Mouse (Mus musculus) ES-Bruce4 (cell line): ENCODE results near the gene Mb. TPM values are rescaled to one million over a fixed set of nuclear protein-coding genes. Genes with fewer than 3 reads are reported as not detected.

Source experiments
- H3K27ac ChIP-seq: 2 replicates; pipeline ENCODE4 v1.5.1; 2012; ENCODE audit warnings: low read length, inconsistent platforms; ENCODE audit not compliant: insufficient read depth
- H3K27me3 ChIP-seq: 2 replicates; pipeline ENCODE4 v1.6.1; 2012; ENCODE audit warnings: mild to moderate bottlenecking, low read length, inconsistent platforms; ENCODE audit not compliant: control insufficient read depth, poor library complexity, insufficient read depth, severe bottlenecking
- H3K36me3 ChIP-seq: 2 replicates; pipeline ENCODE4 v1.6.1; 2012; ENCODE audit warnings: inconsistent platforms, mild to moderate bottlenecking, low read length, moderate library complexity; ENCODE audit not compliant: control insufficient read depth, poor library complexity, insufficient read depth, severe bottlenecking
- H3K4me1 ChIP-seq: one replicate; pipeline ENCODE4 v1.8.1; 2011; ENCODE audit warnings: low read length; ENCODE audit not compliant: control insufficient read depth, insufficient read depth
- H3K4me3 ChIP-seq: 2 replicates; pipeline ENCODE4 v1.5.1; 2011; ENCODE audit warnings: low read depth, mild to moderate bottlenecking, low read length
- H3K9ac ChIP-seq: 2 replicates; pipeline ENCODE4 v1.6.1; 2012; ENCODE audit warnings: low read depth, mild to moderate bottlenecking, inconsistent platforms; ENCODE audit not compliant: poor library complexity, severe bottlenecking
- H3K9me3 ChIP-seq: replicated peaks from 2 replicates; pipeline ENCODE4 v1.6.1; 2012; ENCODE audit warnings: mild to moderate bottlenecking, low read length, inconsistent platforms; ENCODE audit not compliant: control insufficient read depth, poor library complexity, insufficient read depth, severe bottlenecking
- CTCF ChIP-seq: IDR thresholded peaks from one replicate; pipeline ENCODE4 v1.8.1; 2011; ENCODE audit warnings: low read depth, low read length
- EP300 ChIP-seq: IDR thresholded peaks from 2 replicates; pipeline ENCODE4 v1.6.1; 2011; ENCODE audit warnings: low read depth, low read length; ENCODE audit not compliant: insufficient read depth
- POLR2A ChIP-seq: IDR thresholded peaks from one replicate; pipeline ENCODE4 v1.8.1; 2011; ENCODE audit warnings: low read length; ENCODE audit not compliant: insufficient read depth
- polyA plus RNA-seq: library from polyadenylated mRNA; stranded (reverse); fragments of >200 nt; gene quantifications from 2 replicates; pipeline ENCODE4 v1.2.4, GENCODE M21; 2011; ENCODE audit warnings: low read depth; ENCODE audit not compliant: missing spikeins, insufficient read depth, insufficient read length

Mb gene
- 1.9 and 2.1 TPM in 2 replicates for polyA plus RNA-seq

GRCm38 (mm10) chr15:77050570-77050969 lies at the start of gene Mb:
TSS of gene Mb (minus strand) at chr15:77050670.
- Histone ChIP-seq H3K9ac (no peak within 1 kb of the TSS), H3K27ac (no peak within 1 kb of the TSS), H3K9me3 (no peaks in the 10 kb centered on the region), H3K27me3 (no peaks in the 10 kb centered on the region), H3K4me3 (no peak within 1 kb of the TSS), H3K36me3 (no peaks in the 10 kb centered on the region), H3K4me1 (peaks cover 15% of the 10 kb centered on the region)
- no peak for TF ChIP-seq POLR2A
- no peak for TF ChIP-seq EP300
- no peak for TF ChIP-seq CTCF

GRCm38 (mm10) chr15:77099756-77100155 lies 49.3 kb upstream of the Mb start:
- no peaks in the 10 kb centered on the region for H3K27me3 ChIP-seq
- TF ChIP-seq POLR2A: no peak
- TF ChIP-seq EP300: no peak
- TF ChIP-seq CTCF: no peak
- H3K27ac ChIP-seq: no peak overlapping the region
- H3K9ac ChIP-seq: no peak overlapping the region
- H3K9me3 ChIP-seq: no peaks in the 10 kb centered on the region
- peaks cover 2% of the 10 kb centered on the region; the same call in 1 of the 2 replicates for H3K36me3 ChIP-seq
- no peak overlapping the region for H3K4me3 ChIP-seq
- H3K4me1 ChIP-seq: peaks cover 5% of the 10 kb centered on the region

DNA sequence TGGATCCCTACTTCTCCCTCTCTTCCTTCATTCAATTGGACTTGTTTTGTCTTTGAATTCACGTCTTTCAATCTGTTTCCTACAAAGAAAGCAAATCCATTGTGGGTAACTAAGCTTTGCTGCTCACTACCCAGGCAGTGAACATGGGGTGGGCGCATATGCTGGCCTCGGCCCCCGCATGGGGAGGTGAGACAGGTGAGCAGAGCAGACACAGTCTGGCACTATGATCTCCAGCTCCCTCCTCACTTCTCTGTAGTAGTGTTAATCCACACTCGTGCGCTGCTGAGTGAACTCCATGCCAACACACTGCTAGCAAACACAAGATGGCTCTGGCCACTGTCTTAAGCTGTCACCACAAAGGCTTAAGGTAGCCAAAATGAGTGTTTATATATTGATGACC lies 46.9 kb upstream of the Mb start:
- TF ChIP-seq POLR2A: no peak
- TF ChIP-seq EP300: no peak
- TF ChIP-seq CTCF: no peak

DNA sequence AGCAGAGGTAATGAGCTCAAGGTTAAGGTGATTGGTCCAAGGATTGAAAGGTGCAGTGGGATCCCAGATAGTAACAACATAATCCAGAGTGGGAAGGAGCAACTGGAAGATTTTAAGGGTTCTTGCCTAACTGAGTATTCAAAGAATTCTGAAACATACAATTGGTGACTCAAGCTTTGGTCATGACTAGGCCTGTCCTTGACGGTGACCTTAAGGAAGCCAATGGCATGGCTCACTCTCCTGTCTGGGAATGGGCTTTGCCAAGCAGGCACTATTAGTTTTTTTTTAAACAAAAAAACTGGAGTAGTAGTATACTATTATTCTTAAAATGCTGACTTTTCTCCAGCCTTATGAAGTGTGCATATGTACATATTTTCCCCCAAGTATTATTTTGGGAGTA lies 44.7 kb upstream of the Mb start:
- Histone ChIP-seq H3K27me3 (no peaks in the 10 kb centered on the region), H3K9me3 (no peaks in the 10 kb centered on the region), H3K4me3 (no peak overlapping the region), H3K27ac (no peak overlapping the region), H3K9ac (no peak overlapping the region), H3K36me3 (peaks cover 2% of the 10 kb centered on the region; the same call in 1 of the 2 replicates), H3K4me1 (peaks cover 2% of the 10 kb centered on the region)
- no peak for TF ChIP-seq EP300
- no peak for TF ChIP-seq POLR2A
- no peak for TF ChIP-seq CTCF

More for the DNA sequence above, 46.9 kb upstream of the Mb start:
- no peak overlapping the region for H3K9ac ChIP-seq
- H3K4me1 ChIP-seq: peaks cover 2% of the 10 kb centered on the region
- no peaks in the 10 kb centered on the region for H3K9me3 ChIP-seq
- peaks cover 2% of the 10 kb centered on the region; the same call in 1 of the 2 replicates for H3K36me3 ChIP-seq
- no peaks in the 10 kb centered on the region for H3K27me3 ChIP-seq
- no peak overlapping the region for H3K4me3 ChIP-seq
- H3K27ac ChIP-seq: no peak overlapping the region

GRCm38 (mm10) chr15:77094431-77094830 lies 44.0 kb upstream of the Mb start:
- Histone ChIP-seq H3K9ac (no peak overlapping the region), H3K27me3 (no peaks in the 10 kb centered on the region), H3K4me3 (no peak overlapping the region), H3K27ac (no peak overlapping the region), H3K9me3 (no peaks in the 10 kb centered on the region), H3K36me3 (peaks cover 2% of the 10 kb centered on the region; the same call in 1 of the 2 replicates), H3K4me1 (peaks cover 2% of the 10 kb centered on the region)
- TF ChIP-seq CTCF: no peak
- TF ChIP-seq POLR2A: no peak
- TF ChIP-seq EP300: no peak

GRCm38 (mm10) chr15:77091394-77091793 lies 40.9 kb upstream of the Mb start:
- Histone ChIP-seq H3K4me3 (no peak overlapping the region), H3K27me3 (no peaks in the 10 kb centered on the region), H3K4me1 (no peaks in the 10 kb centered on the region), H3K36me3 (no peaks in the 10 kb centered on the region; the same call in 1 of the 2 replicates), H3K27ac (no peak overlapping the region), H3K9ac (no peak overlapping the region), H3K9me3 (no peaks in the 10 kb centered on the region)
- TF ChIP-seq POLR2A: no peak
- TF ChIP-seq CTCF: no peak
- TF ChIP-seq EP300: no peak
